Mouse (Mus musculus) midbrain, embryonic 13.5 days (tissue): ENCODE data around the gene Sh3rf1. TPM values are rescaled to one million over a fixed set of nuclear protein-coding genes. Genes with fewer than 3 reads are reported as not detected.

Experiments used
- ATAC-seq: fragments of 200-750 bp; cut with Nextera tagmentation; 2 replicates; pipeline ENCODE4 v1.8.0; 2017; ENCODE audit warnings: mild to moderate bottlenecking, moderate TSS enrichment, moderate library complexity
- H3K27ac ChIP-seq: fragments of 300-500 bp; sonication (generic); 2 replicates; pipeline ENCODE4 v1.5.1; 2015; ENCODE audit warnings: inconsistent platforms, mild to moderate bottlenecking, moderate library complexity
- H3K27me3 ChIP-seq: fragments of 300-500 bp; sonication (generic); 2 replicates; pipeline ENCODE4 v1.6.1; 2015; ENCODE audit warnings: mild to moderate bottlenecking, inconsistent platforms
- H3K36me3 ChIP-seq: fragments of 300-500 bp; sonication (generic); 2 replicates; pipeline ENCODE4 v1.6.1; 2015; ENCODE audit warnings: mild to moderate bottlenecking, inconsistent platforms
- H3K4me1 ChIP-seq: fragments of 300-500 bp; sonication (generic); replicated peaks from 2 replicates; pipeline ENCODE4 v1.6.1; 2015; ENCODE audit warnings: inconsistent platforms
- H3K4me2 ChIP-seq: fragments of 300-500 bp; sonication (generic); replicated peaks from 2 replicates; pipeline ENCODE4 v1.6.1; 2015; ENCODE audit warnings: moderate library complexity, mild to moderate bottlenecking, inconsistent platforms
- H3K4me3 ChIP-seq: fragments of 300-500 bp; sonication (generic); replicated peaks from 2 replicates; pipeline ENCODE4 v1.5.1; 2015; ENCODE audit warnings: mild to moderate bottlenecking, inconsistent platforms
- H3K9ac ChIP-seq: fragments of 300-500 bp; sonication (generic); replicated peaks from 2 replicates; pipeline ENCODE4 v1.6.1; 2015; ENCODE audit warnings: mild to moderate bottlenecking, inconsistent platforms
- H3K9me3 ChIP-seq: fragments of 300-500 bp; sonication (generic); 2 replicates; pipeline ENCODE4 v1.6.1; 2016; ENCODE audit warnings: mild to moderate bottlenecking, inconsistent platforms
- WGBS: fragments of 180-500 bp; shearing (Covaris S2); methylation state at CpG from one replicate; pipeline ENCODE4 v1.1.7; 2015; 5-methylcytosine and 5-hydroxymethylcytosine counted together
- polyA plus RNA-seq: library from polyadenylated mRNA; unstranded; fragments of >200 nt; fragmentation: Nextera tagmentation; extraction: Ambion mirVana; gene quantifications from 2 replicates; pipeline ENCODE4 v1.2.1, GENCODE M21; 2015

The Sh3rf1 gene
- polyA plus RNA-seq, 1 experiment from 2014 or later = 29.8 TPM

DNA sequence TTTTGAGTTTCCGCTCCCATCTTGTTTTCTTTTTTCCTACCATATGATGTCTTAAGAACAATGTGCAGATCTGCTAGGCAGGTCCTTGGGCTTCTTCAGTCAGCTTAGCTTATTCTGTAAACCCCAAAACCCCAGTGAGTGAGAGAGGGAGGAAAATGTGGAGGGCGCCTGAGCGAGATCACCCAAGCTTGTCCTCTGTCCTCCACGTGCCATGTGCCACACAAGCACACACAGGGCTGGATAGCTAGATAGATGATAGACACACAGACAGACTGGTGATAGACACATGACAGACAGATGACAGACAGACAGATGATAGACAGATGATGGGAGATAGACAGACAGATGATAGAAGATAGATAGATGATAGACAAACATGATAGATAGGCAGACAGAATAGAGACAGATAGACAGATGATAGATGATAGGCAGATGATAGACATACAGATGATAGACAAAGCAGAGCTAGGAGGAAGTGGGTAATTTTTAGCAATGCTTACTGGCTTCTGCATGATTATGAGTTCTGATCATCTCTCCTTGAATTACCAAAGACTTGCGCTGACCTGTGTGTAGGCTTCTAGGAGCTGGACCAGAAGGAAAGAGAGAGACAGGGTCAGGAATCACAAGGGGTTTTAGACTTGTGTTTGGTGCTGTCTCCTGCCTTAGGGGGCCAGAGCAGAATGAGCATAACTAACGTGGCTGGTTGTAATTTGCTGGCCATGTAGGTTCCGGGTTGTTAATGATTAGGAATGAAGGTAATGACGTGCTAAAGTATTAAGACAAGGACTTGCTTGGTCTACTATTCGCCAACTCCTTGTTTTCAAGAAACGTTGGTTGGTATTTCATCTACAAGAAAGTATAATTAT lies 58.9 kb downstream of the Sh3rf1 start:
- Histone ChIP-seq H3K4me2 (no peak overlapping the region), H3K27me3 (no peaks in the 10 kb centered on the region), H3K4me3 (no peak overlapping the region), H3K9ac (no peak overlapping the region), H3K27ac (no peak overlapping the region), H3K36me3 (peaks cover 7% of the 10 kb centered on the region; the same call in 1 of the 2 replicates), H3K9me3 (no peaks in the 10 kb centered on the region), H3K4me1 (peaks cover 40% of the 10 kb centered on the region)
- ATAC-seq = no peak
- 37% methylated on average over 10 of the region's 10 CpGs for WGBS

DNA sequence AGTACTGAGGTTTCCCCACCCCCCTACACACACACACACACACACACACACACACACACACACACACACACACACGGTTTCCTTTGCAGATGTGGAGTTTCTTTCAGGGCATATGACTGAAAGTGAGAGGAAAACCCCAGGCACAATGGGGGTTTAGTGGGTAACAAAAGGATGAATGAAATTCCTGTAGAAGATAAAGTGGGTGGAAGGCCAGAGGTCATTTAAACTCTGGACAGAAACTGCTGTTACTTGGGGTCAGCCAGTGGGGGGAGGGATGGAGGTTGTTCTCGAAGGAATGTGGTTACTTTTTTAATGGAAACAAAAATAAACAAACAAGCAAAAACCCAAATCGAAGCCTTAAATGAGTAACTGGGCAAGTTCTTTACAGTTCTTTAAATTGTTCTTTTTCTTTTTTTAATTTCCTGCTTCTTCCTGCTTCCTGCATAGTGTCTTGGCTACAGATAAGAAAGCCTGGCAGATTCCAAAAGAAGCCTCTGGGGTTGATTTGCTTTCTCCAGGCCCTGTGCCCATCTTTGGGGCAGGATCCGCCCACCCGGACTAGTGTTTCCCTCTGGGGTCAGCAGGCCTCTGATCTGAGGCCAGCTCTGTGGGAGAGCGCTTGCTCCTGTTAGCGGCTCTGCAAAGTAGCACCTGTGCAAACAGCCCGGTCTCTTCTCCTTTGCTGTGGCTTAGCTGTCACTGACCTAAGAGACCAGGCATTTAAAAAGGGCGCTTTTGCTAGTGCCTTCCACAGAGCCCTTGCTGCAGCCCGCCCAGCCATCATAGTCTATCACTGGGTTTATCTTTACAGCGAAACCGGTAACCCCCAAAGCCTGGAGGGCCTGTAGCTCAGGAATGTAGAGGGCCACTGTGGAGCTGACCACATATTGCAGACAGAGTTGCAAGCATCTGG lies 59.8 kb downstream of the Sh3rf1 start:
- Histone ChIP-seq H3K27me3 (no peaks in the 10 kb centered on the region), H3K4me2 (no peak overlapping the region), H3K9me3 (no peaks in the 10 kb centered on the region), H3K9ac (no peak overlapping the region), H3K4me3 (no peak overlapping the region), H3K27ac (peak overlapping the region; percentile 60), H3K4me1 (peaks cover 42% of the 10 kb centered on the region), H3K36me3 (peaks cover 7% of the 10 kb centered on the region; the same call in 1 of the 2 replicates)
- 0 out of 2 replicates have a peak, but pooled peaks have one; percentile 49 for ATAC-seq
- WGBS = 9% methylated on average over 12 of the region's 12 CpGs

DNA sequence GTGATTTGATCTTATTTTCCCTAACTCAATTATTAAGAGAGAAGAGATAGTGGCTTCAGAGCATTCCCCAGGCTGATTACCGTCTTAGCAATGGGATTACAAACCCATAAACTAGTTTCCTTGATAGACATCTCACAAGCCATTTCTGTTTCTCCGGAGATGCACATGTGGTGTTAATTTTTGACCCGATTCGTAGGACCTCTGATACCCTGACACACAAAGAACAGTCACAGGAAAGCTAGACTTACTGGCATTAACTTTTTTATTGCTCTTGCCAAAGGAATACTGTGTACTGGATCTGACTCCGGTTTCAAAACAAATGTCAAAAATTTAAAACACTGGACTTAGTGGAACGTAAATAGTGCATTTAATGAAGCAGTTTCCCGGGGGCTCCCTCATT lies 62.2 kb downstream of the Sh3rf1 start:
- Histone ChIP-seq H3K27ac (no peak overlapping the region), H3K9ac (no peak overlapping the region), H3K9me3 (no peaks in the 10 kb centered on the region), H3K4me1 (peaks cover 48% of the 10 kb centered on the region), H3K36me3 (no peaks in the 10 kb centered on the region), H3K4me3 (no peak overlapping the region), H3K4me2 (no peak overlapping the region), H3K27me3 (no peaks in the 10 kb centered on the region)
- no peak for ATAC-seq
- 81% methylated on average over 7 of the region's 7 CpGs for WGBS

DNA sequence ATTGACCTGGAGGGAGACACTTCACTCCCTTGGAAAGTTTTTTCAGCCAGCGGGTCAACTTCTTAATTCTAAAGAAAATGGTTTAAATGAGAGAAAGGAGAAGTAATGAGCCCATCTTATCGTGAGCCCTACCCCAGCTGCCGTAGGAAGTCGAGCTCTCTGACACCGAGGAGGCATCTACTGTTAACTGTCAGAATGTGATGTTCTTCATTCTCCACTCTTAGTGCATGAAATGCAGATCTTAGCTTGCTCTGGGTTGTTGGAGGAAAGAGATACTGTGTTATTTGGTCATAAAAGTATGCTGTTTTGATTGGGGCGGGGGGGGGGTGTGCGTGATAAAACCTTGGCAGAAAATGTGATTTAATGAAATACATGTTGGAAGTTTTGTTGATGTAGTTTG lies 62.7 kb downstream of the Sh3rf1 start:
- no peak for ATAC-seq
- H3K9me3 ChIP-seq = no peaks in the 10 kb centered on the region
- H3K27me3 ChIP-seq = no peaks in the 10 kb centered on the region
- H3K4me3 ChIP-seq = no peak overlapping the region
- H3K27ac ChIP-seq = no peak overlapping the region
- 85% methylated on average over 7 of the region's 7 CpGs for WGBS
- peaks cover 48% of the 10 kb centered on the region for H3K4me1 ChIP-seq
- no peak overlapping the region for H3K9ac ChIP-seq
- no peak overlapping the region for H3K4me2 ChIP-seq
- no peaks in the 10 kb centered on the region for H3K36me3 ChIP-seq

DNA sequence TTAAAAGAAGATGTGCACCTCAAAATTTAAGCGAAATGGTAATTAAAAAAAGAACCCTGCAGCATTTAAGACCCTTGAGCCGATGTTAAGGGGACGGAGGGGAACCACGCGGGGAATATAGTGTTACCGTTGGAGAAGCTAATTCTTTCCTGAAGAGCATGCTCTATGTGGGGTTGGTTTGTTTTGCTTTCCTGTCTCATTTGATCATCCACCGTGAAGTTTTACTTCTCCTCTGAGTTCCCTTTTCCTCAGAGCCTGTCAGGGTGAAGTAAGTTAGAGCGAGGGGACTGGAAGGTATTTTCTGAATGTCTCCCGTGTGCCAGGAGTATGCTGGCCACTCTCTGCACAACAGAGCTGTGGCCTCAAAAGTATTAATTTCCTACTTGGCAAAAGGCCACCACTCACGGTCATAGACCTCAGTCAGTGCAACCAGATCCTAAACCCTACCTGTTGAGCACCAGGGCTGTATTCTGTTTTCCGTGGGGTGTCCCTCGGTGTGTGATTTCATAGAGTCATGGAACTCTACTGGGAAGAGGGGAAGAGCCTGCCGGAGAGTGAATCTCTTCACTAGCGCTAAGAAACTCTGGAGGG lies 63.2 kb downstream of the Sh3rf1 start:
- H3K27ac ChIP-seq = no peak overlapping the region
- no peak for ATAC-seq

DNA sequence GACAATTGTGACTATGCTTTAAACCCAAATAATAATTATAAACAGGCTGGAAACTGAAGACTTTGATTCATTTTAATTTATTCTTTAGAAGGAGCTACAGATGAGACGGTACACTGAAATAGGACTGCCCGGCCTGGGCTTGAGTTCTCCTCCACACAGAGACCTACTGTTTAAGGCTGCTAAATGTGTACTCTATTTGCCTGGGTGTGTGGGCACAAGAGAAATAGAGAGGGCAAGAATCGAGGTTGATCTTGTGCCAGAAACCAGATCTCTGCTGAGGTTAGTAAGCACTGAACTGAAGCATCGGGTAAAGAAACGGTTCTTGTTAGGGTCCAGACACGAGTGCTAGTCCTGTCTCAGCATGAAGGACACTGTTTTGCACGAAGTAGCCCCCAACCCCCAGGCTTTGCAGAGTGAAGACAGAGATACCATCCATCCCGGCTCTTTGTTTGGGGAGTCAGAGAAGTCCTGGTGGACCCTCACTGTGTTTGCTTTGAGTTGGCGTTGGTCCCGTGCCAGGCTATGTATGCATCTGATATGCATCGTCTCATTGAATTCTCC lies 64.4 kb downstream of the Sh3rf1 start:
- Histone ChIP-seq H3K9ac (no peak overlapping the region), H3K4me1 (peaks cover 31% of the 10 kb centered on the region), H3K36me3 (no peaks in the 10 kb centered on the region), H3K27ac (no peak overlapping the region), H3K4me3 (no peak overlapping the region), H3K9me3 (no peaks in the 10 kb centered on the region), H3K4me2 (no peak overlapping the region), H3K27me3 (no peaks in the 10 kb centered on the region)
- ATAC-seq = peak; percentile 25; the same call in 1 of the 2 replicates
- 77% methylated on average over 11 of the region's 11 CpGs for WGBS

More for the DNA sequence above, 63.2 kb downstream of the Sh3rf1 start:
- Histone ChIP-seq H3K4me2 (no peak overlapping the region), H3K4me1 (peaks cover 43% of the 10 kb centered on the region), H3K4me3 (no peak overlapping the region), H3K9me3 (no peaks in the 10 kb centered on the region), H3K9ac (no peak overlapping the region), H3K27me3 (no peaks in the 10 kb centered on the region), H3K36me3 (no peaks in the 10 kb centered on the region)
- WGBS = 85% methylated on average over 14 of the region's 14 CpGs

DNA sequence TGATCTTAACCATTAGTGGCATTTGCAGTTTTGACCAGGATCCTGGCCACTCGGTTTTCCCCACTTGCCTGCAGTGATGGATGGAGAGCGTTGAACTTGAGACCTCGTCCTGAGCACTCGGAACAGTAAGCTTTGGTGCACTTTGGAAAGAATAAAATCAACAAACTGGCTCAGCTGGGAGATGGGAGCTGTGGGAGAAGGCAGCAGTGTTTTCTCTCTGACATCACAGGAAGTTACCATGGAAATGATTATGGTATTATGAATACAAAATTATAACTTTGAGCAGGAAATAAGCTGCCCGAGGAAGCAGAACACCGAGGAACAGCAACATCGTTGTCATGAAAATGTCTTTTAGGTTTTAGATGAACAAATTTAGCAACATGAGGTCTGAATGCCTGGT lies 65.0 kb downstream of the Sh3rf1 start:
- H3K4me3 ChIP-seq = no peak overlapping the region
- no peak overlapping the region for H3K4me2 ChIP-seq
- H3K9ac ChIP-seq = no peak overlapping the region
- H3K27ac ChIP-seq = no peak overlapping the region; the same call in 1 of the 2 replicates
- peaks cover 27% of the 10 kb centered on the region for H3K4me1 ChIP-seq
- H3K9me3 ChIP-seq = no peaks in the 10 kb centered on the region
- no peaks in the 10 kb centered on the region for H3K36me3 ChIP-seq
- 72% methylated on average over 7 of the region's 7 CpGs for WGBS
- ATAC-seq = no peak
- no peaks in the 10 kb centered on the region for H3K27me3 ChIP-seq

DNA sequence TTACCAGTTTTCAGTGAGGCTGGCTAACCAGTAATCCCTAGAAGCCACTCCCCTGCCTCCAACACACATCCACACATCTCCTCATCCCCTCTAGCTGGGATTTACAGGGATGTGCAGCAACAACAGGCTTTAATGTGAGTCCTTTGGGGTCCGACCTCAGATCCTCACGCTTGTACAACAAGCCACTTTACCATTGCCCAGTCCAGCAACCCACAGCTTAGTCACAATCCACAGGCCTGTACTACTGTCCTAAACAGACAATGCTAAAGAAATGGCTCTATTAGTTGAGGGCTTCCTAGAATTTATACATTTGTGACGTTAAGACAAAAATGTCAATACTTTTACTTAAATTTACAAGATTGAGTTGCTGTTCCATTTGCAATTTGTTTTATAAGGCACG lies 71.4 kb downstream of the Sh3rf1 start:
- H3K4me3 ChIP-seq = no peak overlapping the region
- H3K4me1 ChIP-seq = peaks cover 25% of the 10 kb centered on the region
- WGBS = 25% methylated on average over 4 of the region's 4 CpGs
- no peak for ATAC-seq
- H3K27me3 ChIP-seq = no peaks in the 10 kb centered on the region
- peak overlapping the region; percentile 30; the same call in 1 of the 2 replicates for H3K4me2 ChIP-seq
- peak overlapping the region; percentile 27 for H3K27ac ChIP-seq
- no peaks in the 10 kb centered on the region for H3K36me3 ChIP-seq
- no peaks in the 10 kb centered on the region for H3K9me3 ChIP-seq
- no peak overlapping the region for H3K9ac ChIP-seq

DNA sequence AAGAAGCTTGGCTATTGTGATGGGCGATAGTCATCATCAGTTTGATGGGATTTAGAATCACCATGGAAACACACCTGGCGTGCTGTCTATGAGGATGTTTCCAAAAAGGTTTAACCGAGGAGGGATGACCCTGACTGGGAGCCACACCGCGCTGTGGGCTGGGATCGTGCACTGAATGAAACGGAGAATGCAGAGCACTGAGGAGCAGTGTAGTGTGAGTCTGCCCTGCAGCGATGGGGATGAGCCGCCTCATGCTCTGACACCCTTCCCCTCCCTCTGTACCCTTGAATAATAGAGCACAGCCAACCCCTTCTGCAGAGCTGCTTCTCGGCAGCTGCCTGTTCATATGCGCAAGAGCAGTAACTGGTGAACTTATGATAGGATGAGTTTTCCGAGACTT lies 71.8 kb downstream of the Sh3rf1 start:
- Histone ChIP-seq H3K4me3 (no peak overlapping the region), H3K9ac (peak overlapping the region; percentile 21), H3K9me3 (no peaks in the 10 kb centered on the region), H3K27me3 (no peaks in the 10 kb centered on the region), H3K27ac (peak overlapping the region; percentile 27; the same call in 1 of the 2 replicates), H3K4me1 (peaks cover 25% of the 10 kb centered on the region), H3K4me2 (peak overlapping the region; percentile 30), H3K36me3 (no peaks in the 10 kb centered on the region)
- ATAC-seq = peak; percentile 94
- 5% methylated on average over 12 of the region's 12 CpGs for WGBS

DNA sequence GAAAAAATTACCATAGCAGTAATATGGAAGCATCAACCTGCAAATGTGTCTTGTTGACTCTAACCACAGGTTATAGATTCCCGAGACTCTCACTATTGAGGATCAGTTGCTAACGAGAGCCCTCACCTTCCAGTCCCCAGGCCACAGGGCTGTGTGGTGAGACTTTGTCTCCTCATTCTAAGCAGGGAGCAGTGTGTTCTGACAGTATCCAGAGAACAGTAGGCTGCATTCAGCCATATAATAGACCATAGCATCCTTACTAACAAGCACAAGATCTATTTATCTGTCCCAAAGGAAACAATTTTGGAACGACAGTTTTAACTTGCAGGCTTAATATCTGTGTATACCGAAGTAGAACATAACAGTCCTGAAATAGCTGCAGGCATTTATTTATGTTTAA lies 75.2 kb downstream of the Sh3rf1 start:
- Histone ChIP-seq H3K27ac (no peak overlapping the region), H3K27me3 (no peaks in the 10 kb centered on the region), H3K9me3 (no peaks in the 10 kb centered on the region), H3K4me1 (peaks cover 38% of the 10 kb centered on the region), H3K9ac (no peak overlapping the region), H3K36me3 (no peaks in the 10 kb centered on the region), H3K4me2 (no peak overlapping the region), H3K4me3 (no peak overlapping the region)
- 60% methylated on average over 4 of the region's 4 CpGs for WGBS
- ATAC-seq = no peak

DNA sequence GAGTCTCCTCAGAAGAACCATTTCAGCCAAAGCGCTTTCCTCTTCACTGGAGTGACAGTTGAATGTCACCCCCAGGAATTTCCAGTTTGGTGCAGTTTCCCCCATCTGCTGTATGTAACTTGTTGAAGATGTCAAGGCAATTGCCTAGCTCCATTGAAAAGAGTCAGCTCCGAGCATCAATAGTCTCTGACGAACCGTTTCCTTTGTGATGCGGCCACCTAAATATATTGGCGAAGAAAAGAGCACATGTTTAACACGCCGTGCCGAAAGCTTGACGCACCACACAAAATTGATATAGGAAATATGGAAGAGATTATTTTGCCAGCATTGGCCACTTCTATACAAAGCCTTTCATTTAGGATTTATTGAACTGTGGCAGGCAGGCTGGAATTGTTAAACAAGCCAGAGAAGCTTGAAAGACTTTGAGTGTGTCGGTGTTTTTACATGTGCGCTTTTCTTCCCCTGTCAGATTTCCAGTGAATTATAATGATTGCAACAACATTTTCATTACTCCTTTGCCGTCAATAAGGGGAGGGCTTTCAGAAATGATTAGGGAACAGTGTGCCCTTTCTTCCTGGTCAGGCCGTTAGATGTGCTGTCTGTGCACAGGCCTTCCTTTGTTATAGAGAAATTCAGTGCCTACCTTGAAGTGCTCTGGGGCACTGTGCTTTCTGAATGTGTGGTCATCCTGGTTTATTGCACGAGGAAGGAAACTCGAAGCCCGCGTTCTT lies 77.8 kb downstream of the Sh3rf1 start:
- ATAC-seq = peak; percentile 31; the same call in 1 of the 2 replicates
- WGBS = 57% methylated on average over 18 of the region's 18 CpGs
- Histone ChIP-seq H3K4me2 (no peak overlapping the region), H3K4me1 (peaks cover 14% of the 10 kb centered on the region), H3K27me3 (no peaks in the 10 kb centered on the region), H3K27ac (peak overlapping the region; percentile 40), H3K36me3 (no peaks in the 10 kb centered on the region), H3K4me3 (no peak overlapping the region), H3K9me3 (no peaks in the 10 kb centered on the region), H3K9ac (no peak overlapping the region)
